Mouse (Mus musculus): ENCODE data around the gene Cbx8.

DNA sequence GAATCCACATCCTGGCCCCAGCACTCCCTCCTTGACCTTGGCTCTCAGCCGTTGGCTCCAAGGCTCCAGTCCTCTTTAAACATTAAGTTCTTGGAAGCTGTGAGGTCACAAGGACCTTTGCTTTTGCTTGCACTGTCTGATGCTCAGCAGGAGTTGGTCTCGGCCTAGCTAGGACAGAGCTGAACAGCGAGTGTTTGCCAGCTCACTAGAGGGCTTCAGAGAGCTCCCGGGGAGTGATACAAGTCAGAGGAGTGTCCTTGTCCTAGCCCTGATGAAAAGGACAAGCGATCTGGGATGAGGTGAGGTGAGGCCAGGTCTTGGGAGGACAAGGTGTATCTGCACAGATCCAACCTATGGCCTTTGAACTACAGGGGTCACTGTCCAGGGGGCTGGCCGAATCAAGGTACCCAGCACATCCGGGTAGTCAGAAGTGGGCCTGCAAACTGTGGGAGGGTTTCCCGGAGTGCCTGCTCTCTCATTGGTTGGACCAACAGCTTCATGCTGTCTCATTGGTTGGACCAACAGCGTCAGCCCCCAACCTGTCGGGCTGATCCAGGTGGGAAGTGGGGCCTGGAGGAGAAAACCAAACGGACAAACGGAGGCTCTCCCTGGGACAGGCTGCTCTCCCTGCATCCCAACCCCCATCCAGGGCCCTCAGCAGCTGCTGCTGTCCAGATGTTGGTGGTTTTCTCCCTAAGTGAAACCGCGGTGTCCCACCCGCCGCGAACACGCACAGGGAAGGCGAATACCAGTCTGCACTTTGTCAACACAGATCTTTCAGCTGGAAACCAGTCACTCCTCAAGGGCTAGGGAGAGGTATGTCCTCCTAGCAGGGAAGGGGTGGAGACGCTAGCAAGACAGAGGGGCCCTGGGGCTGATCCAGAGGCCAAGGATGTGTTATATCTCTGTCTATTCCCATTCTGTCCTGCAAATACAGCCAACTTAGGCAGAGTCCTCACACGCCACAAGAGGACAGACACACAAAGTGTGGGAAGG, 33.0 kb downstream of the Cbx8 start:
- TF ChIP-seq POLR2A (IDR thresholded peaks at IDR 0.05; ENCODE audit: low read depth, low read length): no peak
- TF ChIP-seq CTCF (IDR thresholded peaks at IDR 0.05; ENCODE audit: extremely low read depth, insufficient read length, insufficient replicate concordance, low read depth, low read length): no peak

Data from small intestine, adult 2 months (tissue).